Mouse (Mus musculus): Measurements from ENCODE around the gene Prdm4.
A peak's percentile ranks its signal among the peaks of the same experiment; 100 is the strongest.

Gene Prdm4

DNA sequence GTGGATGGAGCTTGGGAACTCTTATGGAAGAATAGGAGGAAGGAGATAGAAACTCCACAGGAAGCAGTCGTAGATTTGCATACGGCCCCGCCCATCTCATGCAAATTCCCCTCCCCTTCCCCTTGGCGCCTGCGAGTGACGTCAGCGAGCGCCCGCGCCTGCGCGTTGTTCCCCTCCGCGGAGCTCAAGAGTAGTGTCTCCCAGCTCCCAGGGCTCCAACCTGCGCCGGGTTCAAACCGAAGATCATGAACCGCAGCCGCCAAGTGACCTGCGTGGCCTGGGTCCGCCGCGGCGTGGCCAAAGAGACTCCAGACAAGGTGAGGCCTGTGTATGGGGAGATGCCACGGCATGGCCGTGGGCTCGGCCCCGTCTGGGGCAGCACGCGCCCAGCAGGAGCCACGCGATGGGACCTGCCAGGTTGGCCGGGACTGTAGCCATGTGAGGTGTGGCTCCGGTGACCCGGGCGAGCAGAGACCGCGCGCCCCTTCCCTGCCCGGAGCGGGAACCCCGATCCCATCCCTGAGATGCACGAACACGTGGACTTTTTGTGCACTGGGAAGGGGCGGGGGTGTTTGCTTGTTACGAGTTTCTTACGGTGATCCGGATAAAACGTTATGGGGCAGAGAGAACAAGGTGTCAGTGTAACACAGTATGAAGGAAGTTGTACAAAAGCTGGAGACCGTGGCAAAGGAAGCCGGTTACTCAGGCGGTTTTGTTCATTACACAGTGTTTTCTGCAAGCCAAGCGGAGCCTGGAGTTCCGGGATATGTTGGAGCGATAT, 45.1 kb downstream of the Prdm4 start:
- DNase-seq: peak; percentile 91

DNA sequence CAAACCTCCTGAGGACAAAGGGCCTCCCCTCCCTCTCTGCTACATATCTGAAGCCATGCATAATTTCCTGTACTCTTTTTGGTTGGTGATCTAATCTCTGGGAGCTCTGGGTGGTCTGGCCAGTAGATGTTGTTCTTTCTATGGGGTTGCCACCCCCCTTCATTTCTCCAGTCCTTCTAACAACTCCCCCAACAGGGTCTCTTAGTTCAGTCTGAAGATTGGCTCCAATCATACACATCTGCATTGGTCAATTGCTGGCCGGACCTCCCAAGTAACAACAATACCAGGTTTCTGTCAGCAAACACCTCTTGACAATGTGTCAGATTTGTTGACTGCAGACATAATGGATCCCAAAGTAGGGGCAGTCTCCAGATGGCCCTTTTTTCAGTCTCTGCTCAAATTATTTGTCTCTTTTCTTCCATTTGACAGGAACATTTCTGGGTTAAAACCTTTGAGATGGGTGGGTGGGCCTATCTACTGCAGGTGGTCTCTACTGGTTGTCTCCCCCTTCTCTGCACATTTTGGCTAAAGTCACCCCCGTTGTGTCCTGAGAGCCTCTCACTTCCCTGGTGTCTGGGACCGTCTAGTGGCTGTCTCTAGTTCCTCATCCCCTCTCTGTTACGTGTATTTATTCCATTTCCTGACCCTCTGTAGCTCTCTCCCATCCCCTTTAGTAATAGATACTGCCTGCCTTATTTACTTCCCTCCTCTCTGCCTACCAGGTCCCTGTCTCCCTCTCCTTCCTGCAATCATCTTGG, 70.7 kb downstream of the Prdm4 start:
- no peak for DNase-seq

All from cerebellum, adult 11-12 months (tissue).